Mouse (Mus musculus) limb, embryonic 15.5 days (tissue): Measurements from ENCODE around the gene Ush2a. TPM values are rescaled to one million over a fixed set of nuclear protein-coding genes. Genes with fewer than 3 reads are reported as not detected.

Source experiments
- ATAC-seq: fragments of 200-750 bp; cut with Nextera tagmentation; 2 replicates; pipeline ENCODE4 v1.8.0; 2017; ENCODE audit warnings: low read depth, moderate TSS enrichment; ENCODE audit not compliant: insufficient number of reproducible peaks, low FRiP score, low TSS enrichment
- H3K27ac ChIP-seq: fragments of 300-500 bp; sonication (generic); 2 replicates; pipeline ENCODE4 v1.5.1; 2015; ENCODE audit warnings: moderate library complexity, mild to moderate bottlenecking, inconsistent platforms
- H3K27me3 ChIP-seq: fragments of 300-500 bp; sonication (generic); 2 replicates; pipeline ENCODE4 v1.6.1; 2015; ENCODE audit warnings: inconsistent platforms
- H3K36me3 ChIP-seq: fragments of 300-500 bp; sonication (generic); 2 replicates; pipeline ENCODE4 v1.6.1; 2015; ENCODE audit warnings: inconsistent platforms
- H3K4me1 ChIP-seq: fragments of 300-500 bp; sonication (generic); 2 replicates; pipeline ENCODE4 v1.6.1; 2015; ENCODE audit warnings: inconsistent platforms
- H3K4me2 ChIP-seq: fragments of 300-500 bp; sonication (generic); 2 replicates; pipeline ENCODE4 v1.6.1; 2015; ENCODE audit warnings: mild to moderate bottlenecking, inconsistent platforms
- H3K4me3 ChIP-seq: fragments of 300-500 bp; sonication (generic); 2 replicates; pipeline ENCODE4 v1.5.1; 2015; ENCODE audit warnings: mild to moderate bottlenecking, inconsistent platforms
- H3K9ac ChIP-seq: fragments of 300-500 bp; sonication (generic); 2 replicates; pipeline ENCODE4 v1.6.1; 2015; ENCODE audit warnings: inconsistent platforms
- H3K9me3 ChIP-seq: fragments of 300-500 bp; sonication (generic); 2 replicates; pipeline ENCODE4 v1.6.1; 2016; ENCODE audit warnings: inconsistent platforms
- WGBS: fragments of 180-500 bp; shearing (Covaris S2); methylation state at CpG from one replicate; pipeline ENCODE4 v1.1.7; 2015; 5-methylcytosine and 5-hydroxymethylcytosine counted together
- polyA plus RNA-seq: library from polyadenylated mRNA; unstranded; fragments of >200 nt; fragmentation: Nextera tagmentation; extraction: Ambion mirVana; gene quantifications from 2 replicates; pipeline ENCODE4 v1.2.1, GENCODE M21; 2015

The Ush2a gene
- polyA plus RNA-seq: 0.08 and 0.12 TPM in 2 replicates

DNA sequence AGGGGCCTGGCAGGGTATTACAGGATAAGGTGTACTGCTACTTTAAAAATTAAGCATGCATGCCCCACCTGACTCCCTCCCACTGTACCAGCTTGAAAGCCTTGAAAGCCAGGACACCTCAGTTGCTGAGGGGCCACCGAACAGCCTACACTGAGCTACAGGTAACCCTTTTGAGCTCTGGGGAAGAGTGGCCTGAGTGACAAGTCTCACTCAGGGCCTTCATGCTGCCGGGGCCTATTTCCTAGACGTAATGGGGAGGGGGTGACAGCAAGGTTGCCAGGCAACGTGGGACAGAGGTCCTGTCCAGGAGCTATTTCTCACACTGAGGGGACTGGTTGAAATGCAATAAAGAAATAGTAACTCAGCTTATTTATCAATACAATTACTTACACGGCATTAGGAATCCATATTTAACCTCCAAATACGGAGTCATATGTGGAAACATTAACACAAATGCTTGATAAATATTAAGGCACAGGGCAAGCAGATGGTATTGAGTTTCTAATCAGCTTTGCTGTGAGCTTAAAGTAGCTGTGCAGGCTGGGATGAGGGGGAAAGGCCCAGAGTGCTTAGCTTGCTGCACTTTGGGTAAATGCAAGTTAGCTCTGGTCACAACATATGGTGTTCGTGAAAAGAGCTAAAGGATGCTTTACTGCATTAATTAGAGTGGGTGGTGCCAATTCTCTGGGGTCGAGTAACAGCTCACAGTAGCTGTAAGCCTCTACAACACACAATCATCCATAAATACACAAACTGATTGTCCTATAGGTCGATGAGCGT, at the start of gene Ush2a:
Gene Ush2a (plus strand): TSS at position 121 of the 780 bp plus-strand sequence.
- Histone ChIP-seq H3K9me3 (no peaks in the 10 kb centered on the region), H3K4me1 (no peaks in the 10 kb centered on the region), H3K9ac (no peak within 1 kb of the TSS), H3K27me3 (no peaks in the 10 kb centered on the region), H3K36me3 (no peaks in the 10 kb centered on the region), H3K4me3 (no peak within 1 kb of the TSS), H3K4me2 (no peak within 1 kb of the TSS), H3K27ac (no peak within 1 kb of the TSS)
- ATAC-seq: no peak
- WGBS: 58% methylated on average over 10 of the region's 10 CpGs

DNA sequence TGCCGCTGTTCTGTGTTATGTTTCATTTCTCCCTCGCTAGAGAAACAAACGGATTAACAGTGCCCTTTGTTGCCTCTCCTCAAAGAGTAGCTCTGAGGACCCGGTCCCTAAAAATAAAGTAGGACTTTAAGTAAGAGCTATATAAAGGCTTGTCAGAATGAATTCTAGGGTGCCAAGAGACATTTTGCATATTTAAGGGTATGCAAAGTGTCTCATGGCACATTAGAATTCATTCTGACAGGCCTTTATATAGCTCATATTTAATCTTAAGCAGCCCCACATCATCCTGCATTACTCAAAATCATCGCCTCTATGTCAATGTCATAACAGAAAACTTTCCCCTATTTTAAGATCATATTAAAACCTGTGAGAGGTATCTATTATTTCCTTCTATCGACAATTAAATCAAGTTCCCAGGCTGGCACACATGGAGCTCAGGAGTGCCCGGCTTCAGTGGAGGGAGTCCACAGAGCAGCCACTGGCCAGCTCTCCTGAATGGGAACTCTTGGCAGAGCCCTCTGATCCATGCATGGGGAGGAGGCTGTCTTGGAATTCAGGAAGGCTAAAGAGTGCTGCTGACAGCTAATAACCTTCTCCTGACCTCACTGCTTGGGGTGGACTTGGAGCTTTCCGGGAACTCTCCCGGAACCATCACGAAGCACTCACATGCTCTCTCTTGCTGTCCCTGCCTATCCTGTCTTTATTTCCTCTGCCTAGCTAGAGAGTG, 46.8 kb upstream of the Ush2a start:
- no peak overlapping the region for H3K9ac ChIP-seq
- WGBS: 58% methylated on average over 10 of the region's 10 CpGs
- ATAC-seq: no peak
- H3K27me3 ChIP-seq: no peaks in the 10 kb centered on the region
- no peak overlapping the region for H3K27ac ChIP-seq
- no peaks in the 10 kb centered on the region for H3K9me3 ChIP-seq
- no peaks in the 10 kb centered on the region for H3K36me3 ChIP-seq
- no peak overlapping the region for H3K4me2 ChIP-seq
- no peaks in the 10 kb centered on the region for H3K4me1 ChIP-seq
- H3K4me3 ChIP-seq: no peak overlapping the region

DNA sequence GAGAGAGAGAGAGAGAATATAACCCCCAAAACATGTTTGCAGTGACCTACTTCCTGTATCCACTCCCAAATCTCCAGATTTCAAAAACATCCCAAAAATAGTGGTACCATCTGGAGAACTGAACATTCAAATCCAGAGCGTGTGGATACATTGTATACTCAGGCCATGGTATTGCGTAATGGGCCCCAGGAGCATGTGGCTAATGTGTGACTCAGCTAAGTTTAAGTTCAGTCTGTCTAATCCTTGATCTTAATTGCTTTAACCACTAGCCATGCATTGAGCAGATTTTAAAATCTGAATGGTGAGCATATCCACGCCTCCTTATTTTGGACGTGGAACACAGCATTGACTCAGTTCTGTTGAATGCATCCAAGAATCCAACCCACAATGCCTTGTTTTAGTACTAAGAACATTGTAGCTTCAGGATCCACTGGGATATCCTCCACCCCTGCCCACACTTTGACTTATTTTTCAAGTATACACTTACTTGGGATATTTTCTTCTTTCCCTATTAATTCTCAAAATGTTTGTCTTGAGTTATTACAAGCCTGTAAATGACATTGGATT, 40.5 kb upstream of the Ush2a start:
- Histone ChIP-seq H3K27ac (no peak overlapping the region), H3K4me3 (no peak overlapping the region), H3K27me3 (no peaks in the 10 kb centered on the region), H3K9me3 (no peaks in the 10 kb centered on the region), H3K4me1 (no peaks in the 10 kb centered on the region), H3K36me3 (no peaks in the 10 kb centered on the region), H3K9ac (no peak overlapping the region), H3K4me2 (no peak overlapping the region)
- WGBS: 67% methylated on average over 4 of the region's 4 CpGs
- ATAC-seq: no peak

DNA sequence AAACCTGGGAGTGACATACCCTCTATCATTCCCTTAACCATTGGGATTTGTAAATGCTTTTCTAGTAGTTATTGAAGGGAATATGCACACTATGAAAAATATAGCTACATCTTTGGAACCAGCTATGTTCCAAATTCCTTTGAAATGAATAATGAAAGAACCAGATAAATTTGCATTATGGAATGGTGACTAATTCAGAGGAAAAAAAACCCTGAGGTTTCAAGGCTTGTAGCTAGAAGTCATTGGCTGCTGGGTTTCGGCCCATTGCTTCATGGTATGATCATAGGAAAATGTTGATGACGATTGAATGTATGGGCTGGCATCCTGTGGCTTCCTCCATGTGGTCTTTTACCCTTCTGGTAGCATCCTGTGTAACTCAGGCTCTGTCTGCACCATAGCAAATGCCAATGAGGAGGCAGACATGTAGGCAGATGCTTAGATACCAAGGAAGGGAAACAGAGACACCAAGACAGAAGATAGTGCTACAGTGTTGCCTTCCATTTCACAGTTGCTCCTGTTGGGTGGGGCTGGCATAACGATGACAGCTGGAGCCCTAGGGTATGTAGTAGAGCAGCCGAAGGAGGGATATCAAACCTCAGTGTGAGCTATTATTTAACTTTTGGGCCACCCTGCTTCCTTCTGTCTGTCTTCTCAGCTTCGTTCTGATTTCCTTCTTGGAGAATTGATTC, 28.6 kb upstream of the Ush2a start:
- Histone ChIP-seq H3K36me3 (no peaks in the 10 kb centered on the region), H3K9me3 (no peaks in the 10 kb centered on the region), H3K4me2 (no peak overlapping the region), H3K4me1 (no peaks in the 10 kb centered on the region), H3K9ac (no peak overlapping the region), H3K4me3 (no peak overlapping the region), H3K27me3 (no peaks in the 10 kb centered on the region), H3K27ac (no peak overlapping the region)
- WGBS: 78% methylated on average over 5 of the region's 5 CpGs
- no peak for ATAC-seq

DNA sequence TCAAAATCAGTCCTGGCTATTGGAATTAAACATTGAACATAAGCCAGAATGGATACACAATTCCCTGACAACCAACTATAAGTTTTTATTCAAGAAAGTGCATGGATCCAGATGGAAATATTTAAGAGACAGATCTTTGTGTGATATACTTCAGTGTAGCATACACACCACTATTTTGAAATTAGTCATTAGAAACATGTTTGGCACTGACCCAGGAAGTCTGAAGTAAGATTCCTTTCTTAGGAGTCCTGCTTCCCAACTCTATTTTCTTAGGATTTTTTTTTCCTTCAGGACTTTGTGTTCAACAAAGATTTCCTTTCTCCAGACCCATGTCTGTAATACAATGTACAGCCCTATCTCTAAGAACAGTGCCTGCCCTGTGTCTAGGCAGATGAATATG, 23.2 kb upstream of the Ush2a start:
- no peaks in the 10 kb centered on the region for H3K27me3 ChIP-seq
- H3K9ac ChIP-seq: no peak overlapping the region
- H3K4me1 ChIP-seq: no peaks in the 10 kb centered on the region
- no peak overlapping the region for H3K27ac ChIP-seq
- no peak for ATAC-seq
- H3K4me3 ChIP-seq: no peak overlapping the region
- no peaks in the 10 kb centered on the region for H3K9me3 ChIP-seq
- no peak overlapping the region for H3K4me2 ChIP-seq
- no peaks in the 10 kb centered on the region for H3K36me3 ChIP-seq

DNA sequence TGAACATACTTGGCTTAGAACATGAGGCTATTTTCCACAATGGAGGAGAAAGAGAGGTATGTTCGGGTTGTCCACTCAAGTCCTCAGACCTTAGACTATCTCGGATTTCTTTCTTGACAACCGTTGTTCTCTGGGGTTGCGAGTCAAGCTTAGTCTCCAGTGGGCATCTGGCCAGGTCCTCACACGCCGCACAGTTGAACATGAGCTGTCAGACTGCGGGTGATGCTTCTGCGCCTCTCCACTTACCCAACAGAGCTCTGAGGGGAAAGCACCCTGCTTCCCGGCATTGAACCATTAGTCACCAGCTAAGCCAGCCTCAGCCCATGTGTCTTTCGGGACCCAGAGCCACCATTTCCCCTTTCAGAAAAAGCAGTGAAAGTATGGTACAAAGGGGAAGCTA, 20.1 kb upstream of the Ush2a start:
- no peak overlapping the region for H3K4me3 ChIP-seq

GRCm38 (mm10) chr1:188257500-188257899, 4.3 kb upstream of the Ush2a start:
- Histone ChIP-seq H3K9me3 (no peaks in the 10 kb centered on the region), H3K36me3 (no peaks in the 10 kb centered on the region), H3K4me1 (no peaks in the 10 kb centered on the region), H3K27me3 (no peaks in the 10 kb centered on the region), H3K9ac (no peak overlapping the region), H3K27ac (no peak overlapping the region), H3K4me2 (no peak overlapping the region), H3K4me3 (no peak overlapping the region)
- WGBS: 86% methylated on average over 7 of the region's 7 CpGs
- ATAC-seq: no peak

More for the DNA sequence above, 20.1 kb upstream of the Ush2a start:
- 87% methylated on average over 10 of the region's 10 CpGs for WGBS
- H3K36me3 ChIP-seq: no peaks in the 10 kb centered on the region
- ATAC-seq: no peak
- H3K9ac ChIP-seq: no peak overlapping the region
- H3K4me2 ChIP-seq: no peak overlapping the region
- H3K27ac ChIP-seq: no peak overlapping the region
- H3K9me3 ChIP-seq: no peaks in the 10 kb centered on the region
- H3K27me3 ChIP-seq: no peaks in the 10 kb centered on the region
- H3K4me1 ChIP-seq: 0 out of 2 replicates have a peak, but pooled peaks cover 2% of the 10 kb centered on the region

GRCm38 (mm10) chr1:188260259-188261107, 1.3 kb upstream of the Ush2a start:
- Histone ChIP-seq H3K27me3 (no peaks in the 10 kb centered on the region), H3K9ac (no peak overlapping the region), H3K4me1 (no peaks in the 10 kb centered on the region), H3K9me3 (no peaks in the 10 kb centered on the region), H3K27ac (no peak overlapping the region), H3K36me3 (no peaks in the 10 kb centered on the region), H3K4me3 (no peak overlapping the region), H3K4me2 (no peak overlapping the region)
- 75% methylated on average over 6 of the region's 6 CpGs for WGBS
- ATAC-seq: no peak

- H3K36me3 ChIP-seq: no peaks in the 10 kb centered on the region
- ATAC-seq: no peak
- no peaks in the 10 kb centered on the region for H3K4me1 ChIP-seq
- H3K9ac ChIP-seq: no peak overlapping the region
- H3K9me3 ChIP-seq: no peaks in the 10 kb centered on the region
- H3K4me3 ChIP-seq: no peak overlapping the region
- H3K4me2 ChIP-seq: no peak overlapping the region
- 32% methylated on average over 11 of the region's 11 CpGs for WGBS
- no peaks in the 10 kb centered on the region for H3K27me3 ChIP-seq
- no peak overlapping the region for H3K27ac ChIP-seq
Observed at GRCm38 (mm10) chr1:188267127-188267722, 5.4 kb downstream of the Ush2a start.

GRCm38 (mm10) chr1:188269071-188269470, 7.2 kb downstream of the Ush2a start:
- Histone ChIP-seq H3K27me3 (no peaks in the 10 kb centered on the region), H3K4me3 (no peak overlapping the region), H3K36me3 (no peaks in the 10 kb centered on the region), H3K4me2 (no peak overlapping the region), H3K9me3 (no peaks in the 10 kb centered on the region), H3K9ac (no peak overlapping the region), H3K4me1 (no peaks in the 10 kb centered on the region), H3K27ac (no peak overlapping the region)
- 42% methylated on average over 6 of the region's 6 CpGs for WGBS
- no peak for ATAC-seq

- WGBS: 79% methylated on average over 7 of the region's 7 CpGs
- H3K9me3 ChIP-seq: no peaks in the 10 kb centered on the region
- H3K4me3 ChIP-seq: no peak overlapping the region
- H3K4me1 ChIP-seq: no peaks in the 10 kb centered on the region
- no peak overlapping the region for H3K9ac ChIP-seq
- no peaks in the 10 kb centered on the region for H3K36me3 ChIP-seq
- H3K27ac ChIP-seq: no peak overlapping the region
- ATAC-seq: no peak
- no peak overlapping the region for H3K4me2 ChIP-seq
- H3K27me3 ChIP-seq: no peaks in the 10 kb centered on the region
Observed at GRCm38 (mm10) chr1:188313303-188313702, 51.5 kb downstream of the Ush2a start.
